Mouse (Mus musculus) MEL (cell line): ENCODE data around the gene Ezr. TPM values are rescaled to one million over a fixed set of nuclear protein-coding genes. Genes with fewer than 3 reads are reported as not detected.

Source experiments
- DNase-seq: peaks from one replicate; pipeline ENCODE4 v3.0.0; 2011; ENCODE audit warnings: low read depth, low spot score
- H3K27ac ChIP-seq: 2 replicates; pipeline ENCODE4 v1.5.1; 2012; ENCODE audit warnings: low read depth, mild to moderate bottlenecking, control low read depth, low read length, moderate library complexity; ENCODE audit not compliant: control insufficient read depth
- H3K27me3 ChIP-seq, 2 experiments: fragments of 150-350 bp in 1 of 2; sonication (generic) in 1 of 2; 2 replicates each; pipeline ENCODE4 v1.6.1; 2012; ENCODE audit warnings: low read length in 2 of 2, mild to moderate bottlenecking in 2 of 2, improper control_type of control experiment in 1 of 2, moderate library complexity in 1 of 2; ENCODE audit not compliant: insufficient read depth in 2 of 2, control insufficient read depth in 1 of 2
- H3K36me3 ChIP-seq, 2 experiments: 2 replicates each; pipeline ENCODE4 v1.6.1; 2012 to 2014; ENCODE audit warnings: low read length in 2 of 2, improper control_type of control experiment in 1 of 2, inconsistent platforms in 1 of 2, mild to moderate bottlenecking in 1 of 2; ENCODE audit not compliant: insufficient read depth in 2 of 2, control insufficient read depth in 1 of 2
- H3K4me1 ChIP-seq, 2 experiments: fragments of 150-350 bp in 1 of 2; sonication (generic) in 1 of 2; 2 replicates each; pipeline ENCODE4 v1.6.1; 2012; ENCODE audit warnings: low read length in 2 of 2, improper control_type of control experiment in 1 of 2, mild to moderate bottlenecking in 1 of 2; ENCODE audit not compliant: insufficient read depth in 2 of 2, control insufficient read depth in 1 of 2
- H3K4me3 ChIP-seq, 2 experiments: fragments of 150-350 bp in 1 of 2; sonication (generic) in 1 of 2; 2 replicates each; pipeline ENCODE4 v1.5.1; 2012; ENCODE audit warnings: low read depth in 2 of 2, low read length in 2 of 2, mild to moderate bottlenecking in 2 of 2, moderate library complexity in 2 of 2, control low read depth in 1 of 2, improper control_type of control experiment in 1 of 2; ENCODE audit not compliant: control insufficient read depth in 1 of 2, insufficient read depth in 1 of 2
- H3K79me2 ChIP-seq: 2 replicates; pipeline ENCODE4 v1.6.1; 2012; ENCODE audit warnings: mild to moderate bottlenecking, low read length, moderate library complexity; ENCODE audit not compliant: control insufficient read depth, poor library complexity, insufficient read depth
- H3K9ac ChIP-seq: 2 replicates; pipeline ENCODE4 v1.6.1; 2012; ENCODE audit warnings: low read depth, mild to moderate bottlenecking, control low read depth, low read length, moderate library complexity; ENCODE audit not compliant: control insufficient read depth, poor library complexity, severe bottlenecking
- H3K9me3 ChIP-seq: fragments of 150-350 bp; sonication (generic); replicated peaks from 2 replicates; pipeline ENCODE4 v1.6.1; 2012; ENCODE audit warnings: mild to moderate bottlenecking, low read length, improper control_type of control experiment, moderate library complexity; ENCODE audit not compliant: insufficient read depth
- CHD1 ChIP-seq: IDR thresholded peaks from 2 replicates; pipeline ENCODE4 v1.6.1; 2012; ENCODE audit warnings: low read depth, mild to moderate bottlenecking, inconsistent platforms, low read length, improper control_type of control experiment
- CTCF ChIP-seq, 3 experiments: IDR thresholded peaks in 2 of 3; conservative IDR thresholded peaks in 1 of 3; 2 replicates each; pipeline ENCODE4 v1.5.1; 2011 to 2012; ENCODE audit warnings: low read length in 3 of 3, low read depth in 2 of 3, mild to moderate bottlenecking in 2 of 3, improper control_type of control experiment in 1 of 3, inconsistent platforms in 1 of 3, mixed read lengths in 1 of 3, moderate library complexity in 1 of 3; ENCODE audit not compliant: control insufficient read depth in 1 of 3, insufficient read depth in 1 of 3, poor library complexity in 1 of 3, severe bottlenecking in 1 of 3
- EP300 ChIP-seq, 2 experiments: IDR thresholded peaks; 2 replicates each; pipeline ENCODE4 v1.6.1; 2011; ENCODE audit warnings: improper control_type of control experiment in 2 of 2, low read length in 2 of 2, low read depth in 1 of 2, mild to moderate bottlenecking in 1 of 2
- KAT2A ChIP-seq: conservative IDR thresholded peaks from 2 replicates; pipeline ENCODE4 v1.6.1; 2012; ENCODE audit warnings: low read depth, low read length, improper control_type of control experiment, inconsistent platforms
- MEF2A ChIP-seq: IDR thresholded peaks from 2 replicates; pipeline ENCODE4 v1.6.1; 2014; ENCODE audit warnings: low read depth, mild to moderate bottlenecking, inconsistent platforms, low read length, improper control_type of control experiment; ENCODE audit not compliant: poor library complexity, insufficient replicate concordance, severe bottlenecking; ENCODE audit errors: extremely low read depth
- MXI1 ChIP-seq: IDR thresholded peaks from 2 replicates; pipeline ENCODE4 v1.6.1; 2011; ENCODE audit warnings: mild to moderate bottlenecking, low read depth, low read length, improper control_type of control experiment
- MYB ChIP-seq: IDR thresholded peaks from 2 replicates; pipeline ENCODE4 v1.6.1; 2011; ENCODE audit warnings: mild to moderate bottlenecking, low read depth, low read length, improper control_type of control experiment
- MYC ChIP-seq: IDR thresholded peaks from 2 replicates; pipeline ENCODE4 v1.6.1; 2011; ENCODE audit warnings: low read depth, mild to moderate bottlenecking, low read length, improper control_type of control experiment, moderate library complexity
- NELFE ChIP-seq: IDR thresholded peaks from 2 replicates; pipeline ENCODE4 v1.6.1; 2011; ENCODE audit warnings: low read depth, low read length, improper control_type of control experiment
- SMC3 ChIP-seq: IDR thresholded peaks from 2 replicates; pipeline ENCODE4 v1.6.1; 2011; ENCODE audit warnings: low read depth, low read length, improper control_type of control experiment
- TAL1 ChIP-seq: IDR thresholded peaks from 2 replicates; pipeline ENCODE4 v1.6.1; 2012; ENCODE audit warnings: mild to moderate bottlenecking, inconsistent platforms, low read length, moderate library complexity, mixed read lengths
- TCF12 ChIP-seq: IDR thresholded peaks from 2 replicates; pipeline ENCODE4 v1.6.1; 2014; ENCODE audit warnings: low read depth, mild to moderate bottlenecking, inconsistent platforms, low read length, improper control_type of control experiment, moderate library complexity
- USF2 ChIP-seq, 2 experiments: IDR thresholded peaks; 2 replicates each; pipeline ENCODE4 v1.6.1; 2011 to 2012; ENCODE audit warnings: improper control_type of control experiment in 2 of 2, low read length in 2 of 2, borderline replicate concordance in 1 of 2, inconsistent platforms in 1 of 2, low read depth in 1 of 2, mild to moderate bottlenecking in 1 of 2; ENCODE audit not compliant: insufficient read depth in 1 of 2
- ZC3H11A ChIP-seq: IDR thresholded peaks from 2 replicates; pipeline ENCODE4 v1.6.1; 2012; ENCODE audit warnings: low read depth, mild to moderate bottlenecking, inconsistent platforms, low read length, improper control_type of control experiment
- ZKSCAN1 ChIP-seq: IDR thresholded peaks from 2 replicates; pipeline ENCODE4 v1.6.1; 2012; ENCODE audit warnings: low read depth, mild to moderate bottlenecking, inconsistent platforms, low read length, improper control_type of control experiment, moderate library complexity
- ZMIZ1 ChIP-seq: IDR thresholded peaks from 2 replicates; pipeline ENCODE4 v1.6.1; 2012; ENCODE audit warnings: low read depth, mild to moderate bottlenecking, inconsistent platforms, low read length, improper control_type of control experiment, moderate library complexity
- polyA plus RNA-seq, 2 experiments: library from polyadenylated mRNA; stranded (reverse) in 1 of 2; unstranded in 1 of 2; fragments of >175 nt in 1 of 2; fragments of >200 nt in 1 of 2; gene quantifications; 2 replicates each; pipeline versions ENCODE4 v1.2.1 to v1.2.4; 2012; ENCODE audit warnings: low replicate concordance in 2 of 2, low read depth in 1 of 2; ENCODE audit not compliant: insufficient read length in 2 of 2, insufficient read depth in 1 of 2, missing spikeins in 1 of 2
- total RNA-seq: library from RNA; depleted of rRNA; stranded (reverse); fragments of 300-350 nt; gene quantifications from 2 replicates; pipeline ENCODE4 v1.2.3, GENCODE M21; 2012

Gene Ezr
- total and polyA plus RNA-seq, 3 experiments = 48.7 to 88.7 TPM; not detected in 1

- H3K4me1 ChIP-seq = peaks cover 2 to 6% of the 10 kb centered on the region in 2 experiments; a peak in 3 of 4 replicates
- H3K27ac ChIP-seq = no peak overlapping the region
- peaks cover 15% of the 10 kb centered on the region; the same call in 1 of the 2 replicates for H3K79me2 ChIP-seq
- peaks cover 0 to 4% of the 10 kb centered on the region in 2 experiments; a peak in 2 of 4 replicates for H3K36me3 ChIP-seq
- H3K27me3 ChIP-seq = no peaks in the 10 kb centered on the region
- TF ChIP-seq SMC3 (no peak), MEF2A (no peak), MYB (no peak), TCF12 (no peak), USF2 (IDR thresholded peaks at IDR 0.05; ENCODE audit: borderline replicate concordance in 1 of 2, insufficient read depth in 1 of 2, low read depth in 1 of 2, low read length in 2 of 2) (no peak), TAL1 (no peak)
- no peak overlapping the region for H3K9ac ChIP-seq
- no peak overlapping the region for H3K4me3 ChIP-seq
- no peaks in the 10 kb centered on the region for H3K9me3 ChIP-seq
- peak; percentile 18 for DNase-seq
Measured at GRCm38 (mm10) chr17:6769602-6770001, 13.0 kb downstream of the Ezr start.

GRCm38 (mm10) chr17:6768301-6768788, 14.2 kb downstream of the Ezr start:
- Histone ChIP-seq H3K36me3 (peaks cover 0 to 3% of the 10 kb centered on the region in 2 experiments; a peak in 2 of 4 replicates), H3K4me1 (peaks cover under 1 to 2% of the 10 kb centered on the region in 2 experiments; a peak in 2 of 4 replicates), H3K27me3 (no peaks in the 10 kb centered on the region), H3K9ac (no peak overlapping the region), H3K4me3 (no peak overlapping the region), H3K27ac (no peak overlapping the region), H3K79me2 (peaks cover 16% of the 10 kb centered on the region; the same call in 1 of the 2 replicates), H3K9me3 (no peaks in the 10 kb centered on the region)
- no peak for DNase-seq
- TF ChIP-seq EP300 (IDR thresholded peaks at IDR 0.05; ENCODE audit: low read depth in 1 of 2, low read length in 2 of 2) (no peak), MYB (no peak), MYC (no peak), TCF12 (no peak), ZKSCAN1 (no peak), NELFE (no peak), MXI1 (no peak), CHD1 (no peak), SMC3 (no peak), KAT2A (no peak), CTCF (IDR thresholded peaks at IDR 0.05 in 2 of 3, conservative IDR thresholded peaks at IDR 0.05 in 1 of 3; ENCODE audit: control insufficient read depth in 1 of 3, insufficient read depth in 1 of 3, low read depth in 2 of 3, low read length in 3 of 3, poor library complexity in 1 of 3, severe bottlenecking in 1 of 3) (no peak), ZC3H11A (no peak), ZMIZ1 (no peak)
